Mouse (Mus musculus): ENCODE data around the gene Rdh5.

The Rdh5 gene

GRCm38 (mm10) chr10:128908778-128909448, 13.8 kb downstream of the Rdh5 start:
- intact Hi-C loops (cut with DNase I): no loop called here

GRCm38 (mm10) chr10:128904812-128905211, 17.9 kb downstream of the Rdh5 start:
- intact Hi-C loops (cut with DNase I): no loop called here

- intact Hi-C loops (cut with DNase I): no loop called here
These were observed 20.2 kb downstream of the Rdh5 start for GRCm38 (mm10) chr10:128902409-128902988.

DNA sequence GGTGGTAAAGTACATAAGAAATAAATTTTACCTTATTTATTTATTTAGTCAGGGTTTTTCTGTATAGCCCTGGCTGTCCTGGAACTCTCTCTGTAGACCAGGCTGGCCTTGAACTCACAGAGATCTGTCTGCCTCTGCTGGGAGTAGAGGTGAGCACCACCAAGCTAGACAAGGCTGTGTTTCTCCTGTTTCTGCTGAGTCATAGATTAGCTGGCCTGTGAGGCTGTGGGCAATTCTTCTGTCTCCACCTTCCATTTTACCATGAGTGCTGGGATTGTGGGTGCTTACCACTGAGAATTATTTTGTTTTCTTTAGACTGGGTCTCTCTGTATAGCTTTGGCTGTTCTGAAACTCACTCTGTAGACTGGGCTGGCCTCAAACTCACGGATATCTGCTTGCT, 21.3 kb downstream of the Rdh5 start:
- intact Hi-C loops (cut with DNase I): no loop called here

DNA sequence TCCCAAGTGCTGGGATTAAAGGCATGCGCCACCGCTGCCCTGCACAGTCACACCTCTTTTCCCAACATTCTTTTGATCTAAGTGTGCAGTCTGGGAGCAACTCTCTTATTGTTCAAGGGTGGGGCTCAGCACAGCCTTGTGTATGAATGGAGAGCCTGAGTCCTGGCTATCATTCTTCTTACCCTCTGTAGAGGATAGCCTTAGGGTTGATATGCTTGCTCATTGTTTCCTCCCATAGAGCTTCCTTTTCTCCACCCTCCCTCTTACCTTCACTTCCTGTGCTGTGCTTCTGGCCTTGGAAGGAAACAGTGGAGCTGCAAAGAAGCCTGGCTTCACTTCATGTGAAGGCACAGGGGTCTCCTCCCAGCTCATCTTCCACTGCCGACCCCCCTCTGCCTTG, 22.0 kb downstream of the Rdh5 start, which contains the start of gene Cd63:
Gene Cd63 (plus strand): TSS at position 292 of the 400 bp plus-strand sequence.
- intact Hi-C loops (cut with DNase I): no loop called here

DNA sequence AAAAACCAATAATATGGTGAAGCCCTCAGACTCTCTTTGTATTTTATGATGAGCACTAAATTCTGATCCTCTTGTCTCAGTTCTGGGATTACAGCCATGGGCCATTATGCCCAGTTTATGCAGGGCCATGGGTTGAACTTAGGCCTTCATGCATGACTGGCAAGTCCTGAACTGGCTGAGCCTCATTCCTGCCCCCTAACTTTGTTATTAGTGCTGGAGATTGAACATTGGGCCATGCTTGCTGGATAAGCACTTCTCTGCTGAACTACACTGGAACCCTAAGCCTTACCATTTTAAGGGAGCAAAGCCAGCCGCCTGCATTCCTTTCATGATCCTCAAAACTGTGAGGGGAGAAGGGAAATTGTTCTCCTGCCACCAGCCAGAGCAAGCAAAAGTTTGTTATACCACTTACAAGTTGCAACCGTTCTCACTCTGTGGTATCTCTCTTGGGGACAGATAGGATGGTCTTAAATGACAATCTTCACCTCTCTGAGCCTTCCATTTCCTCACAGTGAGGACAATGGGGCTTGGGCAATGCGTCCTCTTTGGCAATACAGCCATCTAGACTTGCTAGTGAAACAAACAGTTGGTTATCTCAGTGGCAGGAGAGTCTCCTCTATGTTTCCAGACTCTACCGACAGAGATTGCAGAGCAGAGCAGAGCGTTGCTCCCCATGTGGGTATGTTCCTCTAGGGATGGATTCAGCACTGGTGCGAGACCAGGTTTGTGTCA, 22.8 kb downstream of the Rdh5 start:
- intact Hi-C loops (cut with DNase I): no loop called here

DNA sequence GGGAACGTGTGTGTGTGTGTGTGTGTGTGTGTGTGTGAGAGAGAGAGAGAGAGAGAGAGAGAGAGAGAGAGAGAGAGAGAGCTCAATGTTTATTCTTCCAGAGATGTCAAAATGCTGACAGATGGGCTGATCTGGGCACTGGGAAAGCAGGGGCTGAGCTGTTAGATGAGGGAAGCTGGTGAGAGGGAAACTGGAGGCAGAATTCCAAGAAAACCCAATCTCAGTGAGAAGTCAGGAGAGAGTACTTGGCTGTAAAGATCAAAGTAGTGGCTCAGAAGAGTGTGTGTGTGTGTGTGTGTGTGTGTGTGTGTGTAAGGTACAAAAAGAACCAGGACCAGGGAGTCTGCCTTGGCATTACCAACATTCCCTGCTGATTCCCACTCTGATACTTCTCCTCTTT, 25.2 kb downstream of the Rdh5 start:
- intact Hi-C loops (cut with DNase I): no loop called here

GRCm38 (mm10) chr10:128896807-128897206, 25.9 kb downstream of the Rdh5 start:
- intact Hi-C loops (cut with DNase I): no loop called here

DNA sequence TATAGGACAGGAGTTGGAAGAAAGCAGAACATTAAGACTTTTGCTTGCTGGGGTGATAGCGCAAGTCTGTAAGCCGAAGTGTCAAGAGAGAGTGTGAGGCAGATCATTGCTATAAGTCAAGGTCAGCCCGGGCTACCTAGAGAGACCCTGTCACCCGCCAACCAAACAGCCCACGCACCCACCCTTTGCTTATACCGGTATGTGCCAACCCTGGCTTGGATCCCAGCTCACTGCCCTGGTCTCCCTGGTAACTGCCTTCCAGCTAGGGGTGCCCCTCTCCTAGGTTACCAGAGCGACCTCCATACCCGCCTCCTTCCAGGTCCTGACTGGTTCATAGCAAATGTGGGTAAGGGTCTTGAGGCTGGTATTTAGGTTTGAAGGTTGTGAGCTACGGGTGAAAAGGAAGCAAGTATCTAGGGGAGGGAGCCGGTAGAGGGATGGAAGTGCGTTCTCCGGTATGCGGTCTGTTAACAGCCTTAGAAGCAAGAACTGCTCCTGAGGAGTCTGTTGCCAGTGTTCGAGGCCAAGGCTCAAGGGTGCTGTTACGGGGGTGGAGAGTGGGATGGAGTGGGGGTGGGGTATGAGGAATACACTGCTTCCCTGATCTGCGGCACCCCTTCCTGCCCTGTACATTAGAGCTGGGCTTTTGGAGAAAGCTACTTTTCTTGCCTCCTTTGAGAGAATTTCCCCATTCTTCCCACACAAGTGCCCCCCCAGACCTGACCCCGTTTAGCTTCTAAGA, 26.6 kb downstream of the Rdh5 start:
- intact Hi-C loops (cut with DNase I): loop anchor here (2.0 kb wide), 2 partner anchors 51 to 165 kb away; no protein-coding TSS in a partner anchor

DNA sequence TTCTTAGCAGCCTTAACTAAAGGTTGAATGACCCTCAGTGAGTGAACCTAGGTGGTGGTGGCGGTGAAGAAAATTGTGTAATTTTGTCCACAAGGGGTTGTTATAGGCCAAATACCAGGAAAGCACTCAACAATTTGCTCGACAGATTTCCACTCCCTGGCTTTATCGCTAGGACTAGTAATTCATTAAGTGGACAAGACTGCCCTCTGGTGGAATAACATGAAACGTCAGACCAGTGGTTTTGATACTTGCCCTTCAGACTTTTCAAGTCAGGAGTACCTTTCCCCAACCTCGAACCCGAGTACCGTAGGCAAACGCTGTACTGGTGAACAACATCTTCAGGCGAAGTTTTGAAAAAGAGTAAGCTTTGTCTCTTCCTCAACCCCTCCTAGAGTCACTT, 27.3 kb downstream of the Rdh5 start:
- intact Hi-C loops (cut with DNase I): loop anchor here (2.0 kb wide), 2 partner anchors 51 to 165 kb away; no protein-coding TSS in a partner anchor

DNA sequence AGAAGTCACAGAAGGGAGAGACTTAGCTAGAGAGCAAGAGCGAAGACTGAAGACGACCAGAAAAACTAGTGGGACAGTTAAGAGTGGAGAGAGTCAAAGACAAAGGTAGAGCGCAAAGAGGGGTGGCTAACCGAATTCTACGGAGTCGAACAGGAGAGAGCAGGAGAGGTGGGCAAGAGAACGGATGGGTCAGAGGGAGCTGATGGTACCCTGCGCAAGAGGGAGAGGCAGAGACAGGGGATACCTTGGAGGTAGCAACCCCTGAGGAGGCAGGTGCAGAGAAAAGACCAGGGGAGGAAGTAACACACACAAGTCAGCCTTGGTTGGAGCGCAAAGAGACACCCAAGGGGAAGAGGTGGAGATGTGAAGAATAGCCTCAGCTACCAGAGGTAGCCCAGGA, 30.4 kb downstream of the Rdh5 start:
- intact Hi-C loops (cut with DNase I): no loop called here

- intact Hi-C loops (cut with DNase I): no loop called here
These were observed 31.2 kb downstream of the Rdh5 start, which contains the start of gene Gdf11 for GRCm38 (mm10) chr10:128891296-128892094. Gene Gdf11 (minus strand): TSS chr10:128891718.

DNA sequence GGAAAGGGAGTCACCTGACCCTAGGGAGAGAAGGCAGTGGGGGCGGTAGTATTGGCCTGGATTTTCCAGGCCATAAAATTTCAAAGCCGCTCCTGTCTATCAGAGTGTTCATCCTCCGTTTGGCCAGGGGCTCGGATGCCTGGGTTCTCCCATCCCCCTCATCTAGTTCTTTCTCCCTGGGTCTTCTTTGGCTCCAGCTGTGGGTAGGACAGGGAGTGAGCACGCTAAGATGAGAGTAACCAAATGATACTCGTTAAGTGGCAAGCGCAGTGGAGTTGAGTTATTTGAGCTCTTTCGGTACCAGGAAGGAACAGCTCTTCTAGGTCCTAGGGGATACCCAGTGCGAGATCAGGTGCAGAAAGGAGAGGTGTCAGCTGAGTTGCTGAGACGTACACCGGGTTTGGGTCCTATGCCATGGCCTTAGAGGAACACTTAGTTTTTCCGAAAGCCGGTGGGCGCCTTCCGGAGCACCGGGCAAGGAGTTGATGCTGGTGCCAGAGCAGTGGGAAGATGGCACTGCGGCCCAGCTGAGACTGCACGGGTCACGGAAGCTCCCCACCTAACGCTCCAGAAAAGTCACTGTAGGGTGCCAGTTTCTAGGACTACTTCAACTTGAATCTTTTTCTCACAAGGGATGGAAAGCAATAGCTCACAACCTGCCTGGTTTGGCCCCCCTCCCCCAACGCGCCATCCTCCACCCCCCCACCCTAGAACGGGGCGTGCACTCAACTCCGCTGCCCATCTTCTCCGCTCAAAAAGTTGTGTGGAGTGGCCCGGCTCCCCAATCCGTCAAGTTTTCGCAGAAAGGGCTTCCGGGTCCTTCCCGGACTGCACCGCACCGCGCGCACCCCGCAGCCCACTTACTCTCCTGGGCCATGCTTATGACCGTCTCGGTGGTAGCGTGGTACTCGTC, 32.0 kb downstream of the Rdh5 start:
- intact Hi-C loops (cut with DNase I): no loop called here

- intact Hi-C loops (cut with DNase I): no loop called here
These were observed 32.8 kb downstream of the Rdh5 start for GRCm38 (mm10) chr10:128889846-128890245.

GRCm38 (mm10) chr10:128888941-128889827, 33.5 kb downstream of the Rdh5 start:
- intact Hi-C loops (cut with DNase I): no loop called here

DNA sequence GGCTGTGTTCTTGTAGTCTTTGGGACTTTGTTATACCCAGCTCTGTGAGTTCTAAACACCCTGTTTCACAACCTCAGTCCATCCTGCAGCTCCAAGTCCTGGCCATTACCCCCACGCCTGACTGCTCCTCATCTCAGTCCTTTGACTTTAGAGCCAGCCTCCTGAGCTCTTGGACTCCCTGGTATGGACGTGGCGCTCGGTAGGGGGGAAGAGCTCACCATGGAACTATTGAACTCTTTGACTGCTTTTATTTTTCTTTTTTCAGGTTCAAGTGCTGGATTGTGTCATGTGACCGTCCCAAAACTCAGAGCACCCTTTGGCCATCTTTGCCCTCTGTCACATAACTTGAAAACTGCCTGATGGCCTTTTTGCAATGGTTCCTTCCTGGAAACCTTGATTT, 40.6 kb downstream of the Rdh5 start:
- intact Hi-C loops (cut with DNase I): no loop called here

- intact Hi-C loops (cut with DNase I): no loop called here
These were observed 43.9 kb downstream of the Rdh5 start for GRCm38 (mm10) chr10:128878811-128879210.

- intact Hi-C loops (cut with DNase I): no loop called here
These were observed 44.4 kb downstream of the Rdh5 start for GRCm38 (mm10) chr10:128878291-128878690.

DNA sequence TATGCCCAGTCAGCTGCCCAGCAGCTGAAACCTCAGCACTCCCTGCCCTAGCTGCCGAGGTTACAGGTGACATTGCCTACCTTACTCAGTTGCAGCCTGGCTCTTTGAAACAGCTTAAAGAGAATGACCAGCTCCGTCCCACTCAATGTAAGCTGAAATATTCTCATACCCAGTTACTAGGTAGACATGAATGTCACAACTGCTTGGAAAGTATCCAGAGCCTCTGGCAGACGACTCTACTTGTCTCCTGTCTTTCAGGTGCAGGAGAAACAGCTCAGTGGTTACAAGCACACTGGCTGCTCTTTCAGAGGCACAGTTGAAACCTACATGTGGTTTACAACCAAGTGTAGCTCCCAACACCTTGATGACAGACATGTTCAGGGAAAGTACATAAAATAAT, 52.3 kb downstream of the Rdh5 start:
- intact Hi-C loops (cut with DNase I): no loop called here

All from adrenal gland (tissue).